ENCODE assay signal across 29 mouse cellular contexts in the genomic region with DNA sequence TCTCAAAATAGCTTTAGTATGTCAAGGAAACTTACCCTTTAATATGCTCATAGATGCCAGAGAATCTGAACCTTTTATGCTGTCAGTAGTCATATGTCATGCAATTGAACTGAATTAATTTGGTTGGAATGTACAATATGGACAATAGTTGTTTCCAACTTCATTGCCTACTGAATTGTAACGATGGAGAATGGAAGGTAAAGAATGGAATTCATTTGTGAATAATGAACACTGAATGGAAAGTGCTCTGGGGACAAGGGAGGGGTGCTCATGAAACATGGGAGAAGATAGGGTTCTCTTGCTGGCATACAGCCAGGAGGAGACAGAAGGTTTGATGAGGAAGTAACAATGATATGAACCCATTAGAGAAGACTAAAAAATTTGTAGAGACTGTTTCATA.
DNase-seq lines count a peak whose midpoint lies in the region; TF ChIP-seq lines count a peak whose summit lies in the region.
"Had no signal": no experiment of that assay in that cellular context is flagged by ENCODE, and none has a peak within 500 bp of the region (broad histone marks: within the 10 kb centered on the region; RNA-seq: fewer than 3 reads in every experiment).

No protein-coding gene starts in this region.

- no peaks in the 10 kb centered on the region for H3K27me3 ChIP-seq in MEL (ENCODE audit: control insufficient read depth in 1 of 2, insufficient read depth in 2 of 2, low read length in 2 of 2)
- H3K27me3 ChIP-seq: CH12.LX; embryonic facial prominence, embryonic 13.5 days; forebrain, embryonic 13.5 days; heart, embryonic 12.5 days; heart, embryonic 15.5 days; hindbrain, embryonic 15.5 days; Patski had no signal

- no peaks in the 10 kb centered on the region for H3K36me3 ChIP-seq in MEL (ENCODE audit: control insufficient read depth in 1 of 2, insufficient read depth in 2 of 2, low read length in 2 of 2)
- H3K36me3 ChIP-seq: embryonic facial prominence, embryonic 13.5 days; forebrain, embryonic 10.5 days; G1E; heart, embryonic 12.5 days; heart, embryonic 15.5 days; hindbrain, embryonic 10.5 days; hindbrain, embryonic 15.5 days had no signal

- no peak overlapping the region for H3K27ac ChIP-seq in MEL (ENCODE audit: control insufficient read depth, low read depth, low read length)
- H3K27ac ChIP-seq: embryonic facial prominence, embryonic 13.5 days; forebrain, embryonic 10.5 days; forebrain, embryonic 13.5 days; gastrocnemius, adult 2 months; heart, embryonic 15.5 days; hindbrain, embryonic 10.5 days; hindbrain, embryonic 15.5 days had no signal

- TF ChIP-seq EP300 in MEL (IDR thresholded peaks at IDR 0.05; ENCODE audit: low read depth in 1 of 2, low read length in 2 of 2), result no peak

- TF ChIP-seq POLR2A in MEL (IDR thresholded peaks at IDR 0.05; ENCODE audit: control insufficient read depth in 1 of 2, insufficient read depth in 1 of 2, low read depth in 1 of 2, low read length in 2 of 2, poor library complexity in 1 of 2), result no peak

- H3K9me3 ChIP-seq in MEL (replicated peaks; ENCODE audit: insufficient read depth, low read length), result no peaks in the 10 kb centered on the region
- H3K9me3 ChIP-seq: embryonic facial prominence, embryonic 13.5 days; forebrain, embryonic 10.5 days; forebrain, embryonic 13.5 days; G1E; heart, embryonic 12.5 days; heart, embryonic 15.5 days; hindbrain, embryonic 10.5 days; hindbrain, embryonic 15.5 days had no signal

- no peaks in the 10 kb centered on the region for H3K79me2 ChIP-seq in MEL (ENCODE audit: control insufficient read depth, insufficient read depth, low read length, poor library complexity)

- DNase-seq in cerebellum, postnatal 14 days, result peak; percentile 4 to 5
- DNase-seq in cerebellum, adult 18-20 months, result no peak
- DNase-seq in MEL (ENCODE audit: low read depth, low spot score), result peak; percentile 55
- peak; percentile 86 for DNase-seq in Muller cell, postnatal 12 days (ENCODE audit: inconsistent ontology term)
- DNase-seq in retina, postnatal 1 day, result peak; percentile 93
- DNase-seq in embryo, embryonic 11 days, result no peak
- no peak for DNase-seq in adrenal gland, adult 18-20 months (ENCODE audit: low spot score in 2 of 2)
- DNase-seq: adrenal gland, adult 2 months; adrenal gland, postnatal 14 days; B cell, adult 2 months; cerebellum, adult 2 months; cerebellum, adult 9-11 months; forebrain, postnatal 0 days; gastrocnemius, adult 2 months; gastrocnemius, postnatal 25 days; heart, adult 18-20 months; heart, postnatal 10 days; heart, postnatal 36 days; kidney, adult 2 months had no signal

- H3K9ac ChIP-seq in MEL (ENCODE audit: control insufficient read depth, low read depth, low read length, poor library complexity, severe bottlenecking), result no peak overlapping the region
- H3K9ac ChIP-seq: embryonic facial prominence, embryonic 13.5 days; forebrain, embryonic 13.5 days; forebrain, postnatal 0 days; heart, embryonic 12.5 days; heart, embryonic 15.5 days; hindbrain, embryonic 15.5 days had no signal

- H3K4me3 ChIP-seq in MEL (ENCODE audit: control insufficient read depth in 1 of 2, insufficient read depth in 1 of 2, low read depth in 2 of 2, low read length in 2 of 2), result no peak overlapping the region
- H3K4me3 ChIP-seq: embryonic facial prominence, embryonic 13.5 days; forebrain, embryonic 10.5 days; forebrain, embryonic 13.5 days; gastrocnemius, adult 2 months; heart, embryonic 12.5 days; heart, embryonic 15.5 days; hindbrain, embryonic 10.5 days; hindbrain, embryonic 15.5 days had no signal

- TF ChIP-seq RAD21 in MEL (IDR thresholded peaks at IDR 0.05; ENCODE audit: low read depth, low read length), result no peak

- no peak for TF ChIP-seq CTCF in MEL (IDR thresholded peaks at IDR 0.05 in 2 of 3, conservative IDR thresholded peaks at IDR 0.05 in 1 of 3; ENCODE audit: control insufficient read depth in 1 of 3, insufficient read depth in 1 of 3, low read depth in 2 of 3, low read length in 3 of 3, poor library complexity in 1 of 3, severe bottlenecking in 1 of 3)

- H3K4me1 ChIP-seq in MEL (ENCODE audit: control insufficient read depth in 1 of 2, insufficient read depth in 2 of 2, low read length in 2 of 2), result no peaks in the 10 kb centered on the region
- H3K4me1 ChIP-seq: embryonic facial prominence, embryonic 13.5 days; forebrain, embryonic 10.5 days; forebrain, embryonic 13.5 days; heart, embryonic 12.5 days; heart, embryonic 15.5 days; hindbrain, embryonic 10.5 days; hindbrain, embryonic 15.5 days had no signal

TF ChIP-seq in MEL, 35 proteins besides CTCF, POLR2A, EP300 and RAD21:
- TF ChIP-seq ZKSCAN1 (IDR thresholded peaks at IDR 0.05; ENCODE audit: low read depth, low read length) (no peak), ELF1 (IDR thresholded peaks at IDR 0.05; ENCODE audit: low read depth, low read length) (no peak), HCFC1 (IDR thresholded peaks at IDR 0.05; ENCODE audit: low read depth, low read length) (no peak)
TF ChIP-seq in MEL: peak in this region for 0.

Comparison
In these comparisons a context has a peak if more than half of its experiments do, and no peak if none do; other contexts are left out.
1. DNase-seq: peak in cerebellum, postnatal 14 days (2 of 2), MEL (single experiment), Muller cell, postnatal 12 days (single experiment) and retina, postnatal 1 day (single experiment); none in cerebellum, adult 18-20 months (0 of 2), embryo, embryonic 11 days (single experiment) and adrenal gland, adult 18-20 months (0 of 2).